Mouse (Mus musculus): Measurements from ENCODE around the gene 1810055G02Rik. TPM values are rescaled to one million over a fixed set of nuclear protein-coding genes. Genes with fewer than 3 reads are reported as not detected.
A peak's percentile ranks its signal among the peaks of the same experiment; 100 is the strongest.

The 1810055G02Rik gene
- polyA plus RNA-seq, 1 experiment from 2014 or later = 30.3 TPM

- no peak overlapping the region for H3K4me2 ChIP-seq
- H3K36me3 ChIP-seq (ENCODE audit: control insufficient read depth, insufficient read depth, low read length) = no peaks in the 10 kb centered on the region
- no peak overlapping the region for H3K4me3 ChIP-seq (ENCODE audit: low read depth, low read length)
- H3K27me3 ChIP-seq (ENCODE audit: control insufficient read depth, insufficient read depth, low read length) = no peaks in the 10 kb centered on the region
- WGBS (ENCODE audit: insufficient replicate concordance) = 79% methylated on average over 4 of the region's 4 CpGs
- peaks cover 8% of the 10 kb centered on the region for H3K4me1 ChIP-seq (ENCODE audit: control insufficient read depth, insufficient read depth, low read length)
- H3K9ac ChIP-seq (ENCODE audit: low read depth, low read length) = no peak overlapping the region
- H3K9me3 ChIP-seq (replicated peaks; ENCODE audit: control insufficient read depth, low read length) = no peaks in the 10 kb centered on the region
- no peak overlapping the region for H3K27ac ChIP-seq (ENCODE audit: low read depth, low read length)
- no peak for ATAC-seq (replicated peaks; ENCODE audit: insufficient number of reproducible peaks, low FRiP score, low TSS enrichment)
Observed at GRCm38 (mm10) chr19:3765221-3765820, 57.2 kb downstream of the 1810055G02Rik start.

DNA sequence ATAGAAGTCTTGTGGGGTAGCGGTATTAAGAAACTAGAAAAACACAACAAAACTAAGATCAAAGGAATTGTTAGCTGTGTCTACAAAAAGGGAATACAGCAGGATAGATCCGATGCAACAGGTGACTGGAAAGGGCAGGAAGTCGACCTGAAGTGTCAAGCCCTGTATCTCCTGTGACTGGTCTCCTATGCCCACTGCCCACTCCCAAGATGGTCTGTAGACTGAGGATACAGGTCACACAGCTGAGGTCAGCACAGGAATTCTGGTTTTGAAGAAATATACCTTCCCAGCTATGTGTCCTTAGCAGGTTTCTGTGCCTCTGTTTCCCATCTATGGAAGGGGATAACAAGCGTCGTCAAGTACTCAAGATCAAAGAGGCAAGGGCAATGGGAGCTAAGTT lies 58.3 kb downstream of the 1810055G02Rik start:
- H3K4me3 ChIP-seq (ENCODE audit: low read depth, low read length) = no peak overlapping the region; the same call in 1 of the 2 replicates
- no peaks in the 10 kb centered on the region for H3K27me3 ChIP-seq (ENCODE audit: control insufficient read depth, insufficient read depth, low read length)
- no peak overlapping the region for H3K9ac ChIP-seq (ENCODE audit: low read depth, low read length)
- H3K4me1 ChIP-seq (ENCODE audit: control insufficient read depth, insufficient read depth, low read length) = peaks cover 8% of the 10 kb centered on the region
- H3K9me3 ChIP-seq (replicated peaks; ENCODE audit: control insufficient read depth, low read length) = no peaks in the 10 kb centered on the region
- peak overlapping the region; percentile 97 for H3K4me2 ChIP-seq
- no peaks in the 10 kb centered on the region for H3K36me3 ChIP-seq (ENCODE audit: control insufficient read depth, insufficient read depth, low read length)
- no peak overlapping the region for H3K27ac ChIP-seq (ENCODE audit: low read depth, low read length)
- 86% methylated on average over 5 of the region's 5 CpGs for WGBS (ENCODE audit: insufficient replicate concordance)
- ATAC-seq (replicated peaks; ENCODE audit: insufficient number of reproducible peaks, low FRiP score, low TSS enrichment) = no peak

GRCm38 (mm10) chr19:3767276-3767780 lies 59.2 kb downstream of the 1810055G02Rik start, which contains the start of gene Kmt5b:
TSS of gene Kmt5b (plus strand) at chr19:3767421.
- H3K4me1 ChIP-seq (ENCODE audit: control insufficient read depth, insufficient read depth, low read length) = peaks cover 8% of the 10 kb centered on the region
- peak within 1 kb of the TSS; percentile 100 for H3K9ac ChIP-seq (ENCODE audit: low read depth, low read length)
- no peaks in the 10 kb centered on the region for H3K36me3 ChIP-seq (ENCODE audit: control insufficient read depth, insufficient read depth, low read length)
- H3K4me2 ChIP-seq = peak within 1 kb of the TSS; percentile 97
- peak within 1 kb of the TSS; percentile 100 for H3K27ac ChIP-seq (ENCODE audit: low read depth, low read length)
- under 1% methylated on average over 39 of the region's 39 CpGs for WGBS (ENCODE audit: insufficient replicate concordance)
- H3K27me3 ChIP-seq (ENCODE audit: control insufficient read depth, insufficient read depth, low read length) = no peaks in the 10 kb centered on the region
- peak within 1 kb of the TSS; percentile 98 for H3K4me3 ChIP-seq (ENCODE audit: low read depth, low read length)
- ATAC-seq (replicated peaks; ENCODE audit: insufficient number of reproducible peaks, low FRiP score, low TSS enrichment) = peak; percentile 36; the same call in 1 of the 2 replicates
- H3K9me3 ChIP-seq (replicated peaks; ENCODE audit: control insufficient read depth, low read length) = no peaks in the 10 kb centered on the region

Other genes starting within 250 kb of the 1810055G02Rik start
- gene Ppp6r3, start 132.5 kb upstream of the 1810055G02Rik start, polyA plus RNA-seq (2014; fragmentation: Nextera tagmentation; extraction: Ambion mirVana) = 57.9 and 63.6 TPM in 2 replicates
- gene Lrp5, start 21.7 kb upstream of the 1810055G02Rik start, polyA plus RNA-seq (2014; fragmentation: Nextera tagmentation; extraction: Ambion mirVana) = 4.6 and 5.3 TPM in 2 replicates
- gene Kmt5b, start 59.1 kb downstream of the 1810055G02Rik start, polyA plus RNA-seq (2014; fragmentation: Nextera tagmentation; extraction: Ambion mirVana) = 22.2 and 27.6 TPM in 2 replicates
- 26.6 and 27.9 TPM in 2 replicates for gene Chka, start 143.5 kb downstream of the 1810055G02Rik start, polyA plus RNA-seq (2014; fragmentation: Nextera tagmentation; extraction: Ambion mirVana)
- gene Tcirg1, start 198.8 kb downstream of the 1810055G02Rik start, polyA plus RNA-seq (2014; fragmentation: Nextera tagmentation; extraction: Ambion mirVana) = 16.2 and 18.7 TPM in 2 replicates
- 364 and 376 TPM in 2 replicates for gene Ndufs8, start 204.5 kb downstream of the 1810055G02Rik start, polyA plus RNA-seq (2014; fragmentation: Nextera tagmentation; extraction: Ambion mirVana)
- gene Aldh3b1, start 221.5 kb downstream of the 1810055G02Rik start, polyA plus RNA-seq (2014; fragmentation: Nextera tagmentation; extraction: Ambion mirVana) = 2.3 and 2.4 TPM in 2 replicates
- 4.5 and 6.2 TPM in 2 replicates for gene Unc93b1, start 226.9 kb downstream of the 1810055G02Rik start, polyA plus RNA-seq (2014; fragmentation: Nextera tagmentation; extraction: Ambion mirVana)